Mouse (Mus musculus) testis, adult 2 months (tissue): ENCODE measurements around the gene Hoxa11. TPM values are rescaled to one million over a fixed set of nuclear protein-coding genes. Genes with fewer than 3 reads are reported as not detected.

Source experiments
- H3K27ac ChIP-seq: fragments of 200-500 bp; 2 replicates; pipeline ENCODE4 v1.5.1; 2012; ENCODE audit warnings: low read depth, low read length; ENCODE audit not compliant: control insufficient read depth, insufficient read depth
- H3K27me3 ChIP-seq: fragments of 200-500 bp; 2 replicates; pipeline ENCODE4 v1.6.1; 2012; ENCODE audit warnings: mild to moderate bottlenecking, low read length, moderate library complexity; ENCODE audit not compliant: control insufficient read depth, insufficient read depth
- H3K36me3 ChIP-seq: fragments of 200-500 bp; 2 replicates; pipeline ENCODE4 v1.6.1; 2012; ENCODE audit warnings: mild to moderate bottlenecking, low read length; ENCODE audit not compliant: control insufficient read depth, insufficient read depth
- H3K4me1 ChIP-seq: fragments of 200-500 bp; 2 replicates; pipeline ENCODE4 v1.6.1; 2012; ENCODE audit warnings: low read length; ENCODE audit not compliant: control insufficient read depth, insufficient read depth
- H3K4me3 ChIP-seq: fragments of 200-500 bp; 2 replicates; pipeline ENCODE4 v1.5.1; 2012; ENCODE audit warnings: low read depth, mild to moderate bottlenecking, low read length, moderate library complexity, mixed read lengths; ENCODE audit not compliant: control insufficient read depth
- CTCF ChIP-seq: fragments of 200-500 bp; IDR thresholded peaks from 2 replicates; pipeline ENCODE4 v1.5.1; 2012; ENCODE audit warnings: low read depth, mild to moderate bottlenecking, inconsistent platforms, low read length, moderate library complexity; ENCODE audit not compliant: control insufficient read depth, insufficient read depth, insufficient replicate concordance
- POLR2A ChIP-seq: fragments of 200-500 bp; IDR thresholded peaks from 2 replicates; pipeline ENCODE4 v1.6.1; 2012; ENCODE audit warnings: low read depth, mild to moderate bottlenecking, inconsistent platforms, low read length, moderate library complexity; ENCODE audit not compliant: control insufficient read depth
- polyA plus RNA-seq: library from polyadenylated mRNA; depleted of rRNA; stranded (reverse); fragments of >200 nt; gene quantifications from 2 replicates; pipeline ENCODE4 v1.2.3, GENCODE M21; 2012; rRNA removed

Hoxa11 gene
- polyA plus RNA-seq, 1 experiment, result not detected

- no peak overlapping the region for H3K4me3 ChIP-seq
- H3K36me3 ChIP-seq, result no peaks in the 10 kb centered on the region
- no peaks in the 10 kb centered on the region for H3K27me3 ChIP-seq
- TF ChIP-seq CTCF (no peak), POLR2A (no peak)
- no peak overlapping the region for H3K27ac ChIP-seq
- H3K4me1 ChIP-seq, result peaks cover 10% of the 10 kb centered on the region
Measured at GRCm38 (mm10) chr6:52194690-52195089, 50.9 kb downstream of the Hoxa11 start.

Other genes starting within 250 kb of the Hoxa11 start
- 9.4 and 15.2 TPM in 2 replicates for gene Skap2, start 233.3 kb downstream of the Hoxa11 start, polyA plus RNA-seq
- gene Hoxa1, start 87.5 kb downstream of the Hoxa11 start, polyA plus RNA-seq, result 0.07 and 0.14 TPM in 2 replicates
- 0.07 and 0.08 TPM in 2 replicates for gene Hoxa2, start 81.0 kb downstream of the Hoxa11 start, polyA plus RNA-seq
- gene 5730596B20Rik, start 68.3 kb downstream of the Hoxa11 start, polyA plus RNA-seq, result not detected in 2 replicates
- 61.2 and 65.3 TPM in 2 replicates for gene Hoxa4, start 54.1 kb downstream of the Hoxa11 start, polyA plus RNA-seq
- gene Hoxa5, start 41.2 kb downstream of the Hoxa11 start, polyA plus RNA-seq, result 0.06 and 0.08 TPM in 2 replicates
- gene Hoxa6, start 37.1 kb downstream of the Hoxa11 start, polyA plus RNA-seq, result 0.21 TPM in 1 of 2 replicates, not detected in the other
- 5.4 and 5.8 TPM in 2 replicates for gene Hoxa3, start 32.5 kb downstream of the Hoxa11 start, polyA plus RNA-seq
- gene Gm28308, start 32.5 kb downstream of the Hoxa11 start, polyA plus RNA-seq, result not detected in 2 replicates
- gene Hoxa7, start 24.0 kb downstream of the Hoxa11 start, polyA plus RNA-seq, result 0.48 and 0.72 TPM in 2 replicates
- gene Hoxa9, start 14.7 kb downstream of the Hoxa11 start, polyA plus RNA-seq, result 0.52 and 1.9 TPM in 2 replicates
- gene Hoxa10, start 5.0 kb downstream of the Hoxa11 start, polyA plus RNA-seq, result 0.19 and 1.6 TPM in 2 replicates
- not detected in 2 replicates for gene Hoxa13, start 15.1 kb upstream of the Hoxa11 start, polyA plus RNA-seq
- gene Evx1, start 67.7 kb upstream of the Hoxa11 start, polyA plus RNA-seq, result 0.02 and 0.08 TPM in 2 replicates